In genomic region chr11:3774463-3775262, GRCm38 (mm10) we compare ENCODE assay signal across 8 mouse cellular contexts.
DNase-seq lines count a peak whose midpoint lies in the region; ATAC-seq and TF ChIP-seq lines count a peak whose summit lies in the region.

No protein-coding gene starts in this region.

- H3K4me1 ChIP-seq in kidney, embryonic 15.5 days = peaks cover 11% of the 10 kb centered on the region
- H3K4me1 ChIP-seq in embryonic facial prominence, embryonic 10.5 days = peaks cover 14% of the 10 kb centered on the region
- peaks cover 12% of the 10 kb centered on the region for H3K4me1 ChIP-seq in hindbrain, embryonic 14.5 days (replicated peaks; ENCODE audit: control insufficient read depth, insufficient read depth, low read length)
- peaks cover 6% of the 10 kb centered on the region; the same call in 1 of the 2 replicates for H3K4me1 ChIP-seq in lung, postnatal 0 days (ENCODE audit: insufficient read depth, low read depth, low read length)

- no peak overlapping the region for H3K27ac ChIP-seq in kidney, embryonic 15.5 days
- H3K27ac ChIP-seq in embryonic facial prominence, embryonic 10.5 days (replicated peaks) = no peak overlapping the region; the same call in 1 of the 2 replicates
- H3K27ac ChIP-seq in hindbrain, embryonic 14.5 days = peak overlapping the region; percentile 78
- no peak overlapping the region for H3K27ac ChIP-seq in lung, postnatal 0 days (ENCODE audit: low read length)

- H3K9me3 ChIP-seq in kidney, embryonic 15.5 days (replicated peaks) = no peaks in the 10 kb centered on the region
- H3K9me3 ChIP-seq in embryonic facial prominence, embryonic 10.5 days = 0 out of 2 replicates have a peak, but pooled peaks cover 4% of the 10 kb centered on the region
- no peaks in the 10 kb centered on the region for H3K9me3 ChIP-seq in hindbrain, embryonic 14.5 days (ENCODE audit: control insufficient read depth, low read length)
- H3K9me3 ChIP-seq in lung, postnatal 0 days (ENCODE audit: low read length) = no peaks in the 10 kb centered on the region

- H3K4me3 ChIP-seq in kidney, embryonic 15.5 days (replicated peaks) = peak overlapping the region; percentile 37
- H3K4me3 ChIP-seq in embryonic facial prominence, embryonic 10.5 days = peak overlapping the region; percentile 57
- peak overlapping the region; percentile 54 for H3K4me3 ChIP-seq in hindbrain, embryonic 14.5 days (replicated peaks; ENCODE audit: low read length)
- H3K4me3 ChIP-seq in lung, postnatal 0 days (ENCODE audit: low read depth, low read length) = peak overlapping the region; percentile 8; the same call in 1 of the 2 replicates

- H3K9ac ChIP-seq in kidney, embryonic 15.5 days = no peak overlapping the region
- H3K9ac ChIP-seq in hindbrain, embryonic 14.5 days = peak overlapping the region; percentile 83
- H3K9ac ChIP-seq in lung, postnatal 0 days (replicated peaks; ENCODE audit: low read depth) = no peak overlapping the region

- no peak for TF ChIP-seq CTCF in lung, postnatal 0 days (IDR thresholded peaks at IDR 0.05)

- no peak for DNase-seq in kidney, adult 9 months
- peak; percentile 38 to 47 for DNase-seq in adrenal gland, adult 18-20 months (ENCODE audit: low spot score in 2 of 2)
- DNase-seq in embryonic facial prominence, embryonic 10.5 days (ENCODE audit: low spot score) = peak; percentile 78
- peak; percentile 46 for DNase-seq in hindbrain, embryonic 14.5 days (ENCODE audit: low spot score)
- peak; percentile 33 for DNase-seq in lung, postnatal 0 days (ENCODE audit: low spot score)
- DNase-seq in retina, postnatal 1 day = peak; percentile 61
- no peak for DNase-seq in urinary bladder, postnatal 36 days (ENCODE audit: low spot score in 2 of 2)

- peak; percentile 60; the same call in 1 of the 2 replicates for ATAC-seq in kidney, embryonic 15.5 days (replicated peaks; ENCODE audit: low FRiP score)
- peak; percentile 68 for ATAC-seq in hindbrain, embryonic 14.5 days (ENCODE audit: low FRiP score)
- ATAC-seq in lung, postnatal 0 days = peak; percentile 68

- peaks cover 58% of the 10 kb centered on the region for H3K27me3 ChIP-seq in kidney, embryonic 15.5 days
- H3K27me3 ChIP-seq in embryonic facial prominence, embryonic 10.5 days (replicated peaks; ENCODE audit: low read depth, poor library complexity, severe bottlenecking) = peaks cover 54% of the 10 kb centered on the region
- H3K27me3 ChIP-seq in hindbrain, embryonic 14.5 days (ENCODE audit: control insufficient read depth, insufficient read depth, low read length) = no peaks in the 10 kb centered on the region; the same call in 1 of the 2 replicates
- peaks cover 18% of the 10 kb centered on the region for H3K27me3 ChIP-seq in lung, postnatal 0 days (replicated peaks; ENCODE audit: insufficient read depth, low read length)

- no peak for TF ChIP-seq EP300 in lung, postnatal 0 days (IDR thresholded peaks at IDR 0.05)

- H3K4me2 ChIP-seq in kidney, embryonic 15.5 days = peak overlapping the region; percentile 67
- H3K4me2 ChIP-seq in hindbrain, embryonic 14.5 days (replicated peaks) = peak overlapping the region; percentile 82
- peak overlapping the region; percentile 36 for H3K4me2 ChIP-seq in lung, postnatal 0 days (replicated peaks; ENCODE audit: low read depth, low read length)

- 1% methylated on average over 56 of the region's 56 CpGs for WGBS in kidney, embryonic 15.5 days
- WGBS in embryonic facial prominence, embryonic 10.5 days = 2% methylated on average over 56 of the region's 56 CpGs
- under 1% methylated on average over 55 of the region's 56 CpGs for WGBS in hindbrain, embryonic 14.5 days
- WGBS in lung, postnatal 0 days = 2% methylated on average over 54 of the region's 56 CpGs

- no peaks in the 10 kb centered on the region for H3K36me3 ChIP-seq in kidney, embryonic 15.5 days
- no peaks in the 10 kb centered on the region for H3K36me3 ChIP-seq in embryonic facial prominence, embryonic 10.5 days (replicated peaks)
- no peaks in the 10 kb centered on the region for H3K36me3 ChIP-seq in hindbrain, embryonic 14.5 days (replicated peaks; ENCODE audit: control insufficient read depth, insufficient read depth)
- no peaks in the 10 kb centered on the region for H3K36me3 ChIP-seq in lung, postnatal 0 days (ENCODE audit: insufficient read depth, low read length)

Comparison
In these comparisons a context has a peak if more than half of its experiments do, and no peak if none do; other contexts are left out.
1. DNase-seq: peak in adrenal gland, adult 18-20 months (2 of 2), embryonic facial prominence, embryonic 10.5 days (single experiment), hindbrain, embryonic 14.5 days (single experiment), lung, postnatal 0 days (single experiment) and retina, postnatal 1 day (single experiment); none in kidney, adult 9 months (single experiment) and urinary bladder, postnatal 36 days (0 of 2).
2. Peak in every context shown above with its lines, with median percentiles within 50 percentile points of each other: ATAC-seq, H3K4me2 ChIP-seq and H3K4me3 ChIP-seq.